Mouse (Mus musculus) naive thymus-derived CD4-positive, alpha-beta T cell, adult 2 months (primary cell): ENCODE results near the gene Cpxm1.

Experiments
- DNase-seq: peaks from one replicate; pipeline ENCODE4 v3.0.0-alpha.2; 2011; ENCODE audit warnings: low read depth

Gene Cpxm1

GRCm38 (mm10) chr2:130397186-130397985 lies at the start of gene Cpxm1:
Gene Cpxm1, minus strand, starts transcription at chr2:130397574.
- DNase-seq = no peak

DNA sequence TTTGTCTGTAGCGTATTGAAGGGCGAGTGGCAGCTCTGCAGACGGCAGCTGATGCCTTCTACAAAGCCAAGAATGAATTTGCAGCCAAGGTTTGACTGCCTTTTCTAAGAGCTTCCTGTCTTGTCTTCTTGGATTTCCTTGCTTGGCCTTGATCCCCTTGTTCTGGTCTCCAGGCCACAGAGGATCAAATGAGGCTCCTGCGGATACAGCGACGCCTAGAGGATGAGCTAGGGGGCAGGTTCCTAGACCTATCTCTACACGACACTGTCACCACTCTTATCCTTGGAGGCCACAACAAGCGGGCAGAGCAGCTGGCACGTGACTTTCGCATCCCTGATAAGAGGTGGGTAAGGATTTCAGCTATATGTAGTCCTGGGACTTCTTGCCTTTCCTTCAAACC lies 44.8 kb upstream of the Cpxm1 start:
- no peak for DNase-seq

DNA sequence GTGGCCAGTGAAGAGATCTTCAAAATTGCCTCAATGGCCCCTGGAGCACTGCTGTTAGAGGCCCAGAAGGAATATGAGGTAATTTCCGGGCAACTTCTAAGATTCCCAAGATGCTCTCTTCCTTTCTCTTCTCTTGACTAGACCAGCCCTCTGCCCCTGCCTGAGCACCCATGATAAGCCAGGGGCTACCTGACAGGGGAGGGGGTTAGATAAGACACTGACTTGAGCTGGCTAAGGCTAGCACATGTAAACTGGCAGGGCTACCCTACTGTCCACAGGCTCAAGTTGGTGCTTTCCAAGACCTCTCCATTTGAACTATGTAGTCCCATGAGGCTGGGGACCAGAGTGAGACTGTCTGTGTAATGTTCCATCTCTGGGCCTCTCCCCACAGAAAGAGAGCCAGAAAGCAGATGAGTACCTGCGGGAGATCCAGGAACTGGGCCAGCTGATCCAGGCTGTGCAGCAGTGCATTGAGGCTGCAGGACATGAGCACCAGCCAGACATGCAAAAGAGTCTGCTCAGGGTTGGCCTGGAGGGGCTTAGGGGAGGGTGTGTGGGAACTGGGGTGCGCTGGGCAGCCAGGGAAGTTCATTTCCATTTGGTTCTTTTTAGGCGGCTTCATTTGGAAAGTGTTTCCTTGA lies 42.6 kb upstream of the Cpxm1 start:
- DNase-seq = no peak

GRCm38 (mm10) chr2:130438861-130439260 lies 41.5 kb upstream of the Cpxm1 start:
- no peak for DNase-seq

DNA sequence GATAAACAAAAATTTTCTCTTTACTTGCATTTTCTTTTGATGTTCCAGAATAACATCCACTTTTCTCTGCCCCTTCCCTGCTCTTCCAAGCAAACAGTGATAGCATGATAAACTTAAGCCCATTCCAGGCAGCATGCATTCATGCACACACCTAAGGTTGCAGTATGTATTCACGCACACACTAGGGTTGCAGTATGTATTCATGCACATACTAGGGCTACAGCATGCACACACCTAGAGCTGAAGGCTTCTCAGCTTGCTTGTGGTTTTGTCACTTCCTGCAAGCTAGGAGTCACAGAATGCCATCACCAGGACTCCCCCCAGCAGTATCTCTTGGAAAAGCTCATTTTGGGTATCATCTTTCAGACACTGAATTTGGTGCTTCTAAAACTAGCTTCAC lies 39.4 kb upstream of the Cpxm1 start:
- DNase-seq = no peak

GRCm38 (mm10) chr2:130433152-130433551 lies 35.8 kb upstream of the Cpxm1 start:
- peak; percentile 75 for DNase-seq

- no peak for DNase-seq
Observed at GRCm38 (mm10) chr2:130432157-130432556, 34.8 kb upstream of the Cpxm1 start.

DNA sequence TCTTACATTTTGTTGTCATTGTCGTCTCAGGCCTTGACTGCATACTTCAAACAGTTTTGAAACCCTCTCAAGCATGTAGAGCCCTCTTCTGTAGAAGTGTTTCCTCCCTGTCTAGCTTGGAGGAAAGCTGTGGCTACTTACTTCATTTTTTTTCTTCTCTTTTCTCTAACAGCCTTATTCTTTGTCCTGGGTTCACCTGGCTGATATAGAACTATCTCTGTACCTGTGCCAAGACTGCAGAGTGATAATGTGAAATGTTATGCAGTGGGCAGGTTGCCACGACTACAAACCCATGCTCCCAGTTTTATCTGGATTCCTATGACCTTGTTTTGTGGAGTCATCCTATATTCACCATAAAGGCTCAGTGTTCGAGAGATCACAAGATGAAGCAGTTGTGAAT lies 33.1 kb upstream of the Cpxm1 start:
- DNase-seq = no peak

DNA sequence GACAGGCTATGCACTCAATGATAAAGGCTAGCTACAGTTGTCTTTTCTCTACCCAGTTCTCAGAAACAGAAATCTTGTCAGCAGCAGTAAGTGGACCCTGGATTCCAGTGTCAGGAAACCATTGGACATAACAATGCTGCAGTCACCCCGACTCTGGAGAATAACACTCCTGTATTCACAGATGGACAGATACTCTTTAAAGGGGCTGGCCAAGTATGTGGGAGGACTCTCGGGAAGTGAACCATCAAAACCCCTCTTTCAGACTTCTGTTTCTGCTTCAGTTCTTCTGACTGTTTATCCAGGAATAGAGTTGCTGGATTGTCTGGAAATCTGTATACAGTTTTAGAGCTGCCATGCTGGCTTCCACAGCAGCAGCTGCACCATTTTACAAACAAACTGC lies 32.5 kb upstream of the Cpxm1 start:
- DNase-seq = no peak

GRCm38 (mm10) chr2:130425112-130425511 lies 27.7 kb upstream of the Cpxm1 start:
- no peak for DNase-seq

DNA sequence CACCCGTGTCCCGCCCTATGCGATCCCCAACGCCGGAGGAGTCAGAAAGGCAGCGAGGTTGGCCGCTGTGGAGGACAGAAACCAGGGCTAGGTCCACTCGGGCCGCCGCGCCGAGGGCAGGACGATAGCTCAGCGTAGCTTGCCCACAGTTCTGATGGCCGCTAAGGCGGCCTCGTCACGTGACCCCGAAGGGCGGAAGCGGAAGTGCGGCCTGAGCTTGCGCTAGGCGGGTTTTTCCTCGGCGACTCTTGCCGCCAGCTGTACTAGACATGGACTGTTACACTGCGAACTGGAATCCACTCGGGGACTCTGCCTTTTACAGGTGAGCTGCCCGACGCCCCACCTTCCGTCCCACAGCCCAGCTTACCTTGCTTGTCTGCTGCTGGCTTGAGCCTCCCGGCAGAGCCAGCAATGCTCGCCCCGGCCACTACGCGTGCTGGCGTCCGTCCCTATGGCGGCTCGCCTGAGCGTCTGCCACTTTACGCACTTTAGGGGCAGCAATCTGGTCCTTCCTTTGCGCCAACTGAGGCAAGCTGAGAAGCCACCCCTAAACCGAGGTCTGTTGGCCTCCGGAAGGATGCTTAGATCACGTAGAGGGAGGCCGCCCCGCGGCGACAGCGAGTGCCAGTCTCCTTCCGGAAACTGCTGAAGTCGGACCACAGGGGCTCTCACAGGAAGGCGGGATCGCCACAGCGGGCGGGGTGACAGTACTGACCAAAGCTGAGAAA lies 26.9 kb upstream of the Cpxm1 start, which contains the start of the genes Vps16 and Pced1a:
Vps16 (plus strand) TSS at position 214 of the 728 bp plus-strand sequence.
Pced1a (minus strand) TSS at position 576 of the 728 bp plus-strand sequence.
- peak; percentile 94 for DNase-seq

DNA sequence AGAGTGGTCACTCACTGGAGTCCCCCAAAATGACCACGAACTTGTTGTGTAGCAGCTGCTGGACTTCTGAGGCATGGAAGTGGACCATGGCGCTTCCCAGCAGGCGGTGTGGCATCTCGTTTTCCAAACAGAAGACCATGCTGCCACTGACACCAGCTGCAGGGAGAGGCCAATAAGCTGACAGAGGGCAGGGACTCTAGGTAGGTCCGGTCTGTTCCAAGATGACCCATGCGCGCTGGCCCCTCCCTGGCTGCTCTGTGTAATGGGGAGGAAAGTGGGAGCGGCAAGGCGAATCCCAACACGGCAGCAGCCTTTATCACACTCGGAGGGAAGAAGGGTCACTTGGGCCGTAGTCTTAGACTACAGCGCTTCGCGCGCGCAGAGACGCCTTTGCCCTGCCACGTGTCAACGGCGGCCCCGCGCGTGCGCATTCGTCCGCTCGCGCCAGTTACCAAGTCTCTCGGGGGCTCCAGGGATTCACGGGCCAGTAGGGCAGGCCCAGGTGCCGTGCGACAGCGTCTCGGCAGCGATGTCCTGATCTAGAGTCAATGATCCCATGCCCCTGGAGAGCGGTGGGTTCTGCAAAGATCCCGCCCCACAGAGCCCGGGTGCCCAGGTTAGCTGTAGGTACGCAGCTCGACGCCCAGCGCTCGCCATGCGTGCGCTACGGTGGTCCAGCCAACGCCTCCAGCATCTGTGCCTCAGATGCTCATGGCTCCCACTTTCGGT lies 26.2 kb upstream of the Cpxm1 start:
- no peak for DNase-seq

- no peak for DNase-seq
Observed at GRCm38 (mm10) chr2:130421781-130422620, 24.6 kb upstream of the Cpxm1 start.

- DNase-seq = no peak
Observed at GRCm38 (mm10) chr2:130414094-130414856, 16.9 kb upstream of the Cpxm1 start.

- DNase-seq = no peak
Observed at GRCm38 (mm10) chr2:130412775-130413174, 15.4 kb upstream of the Cpxm1 start.

DNA sequence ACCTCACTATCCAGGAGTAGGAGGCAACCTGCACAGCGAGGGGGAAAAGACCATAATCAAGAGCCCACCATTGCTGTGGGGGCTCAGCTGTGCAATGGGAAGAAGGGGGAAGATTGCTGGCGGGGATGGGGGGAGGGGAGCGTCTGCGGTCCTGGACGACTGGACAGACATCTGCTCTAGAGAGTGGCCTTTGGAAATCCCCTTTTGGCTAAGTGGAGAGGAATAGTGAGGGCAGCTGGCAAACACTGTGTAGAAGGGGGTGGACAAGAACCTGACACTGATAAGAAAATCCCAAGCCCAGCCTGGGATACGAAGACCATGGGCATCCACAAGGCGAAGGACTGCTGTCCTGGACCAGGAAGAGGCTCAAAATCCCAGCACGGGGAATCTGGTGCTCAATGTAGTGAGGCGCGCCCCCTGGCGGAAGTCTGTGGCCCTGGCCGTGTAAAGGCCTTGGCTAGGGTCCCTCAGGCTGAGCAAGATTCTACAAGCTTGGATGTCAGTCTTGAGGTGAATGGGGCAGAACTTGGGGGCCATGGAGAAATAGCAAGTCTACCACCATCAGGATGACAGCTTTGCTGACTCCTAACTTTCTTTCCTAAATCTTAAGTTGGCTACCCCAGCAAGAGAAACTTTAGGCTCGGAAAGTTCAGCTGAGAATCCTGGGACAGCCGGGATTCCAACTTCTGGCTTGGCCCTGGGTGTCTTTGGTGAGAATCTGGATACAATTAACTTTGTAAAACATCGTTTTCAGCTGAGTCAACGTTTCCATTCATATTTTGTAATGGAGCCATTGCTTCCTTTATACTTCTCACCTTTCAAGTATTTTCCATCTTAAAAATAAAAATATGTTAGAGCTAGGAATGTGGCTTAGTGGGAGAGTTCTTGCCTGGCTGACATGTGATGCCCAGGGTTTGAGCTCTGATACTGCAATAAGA lies 14.5 kb upstream of the Cpxm1 start:
- DNase-seq = peak; percentile 73

- no peak for DNase-seq
Observed at GRCm38 (mm10) chr2:130408194-130408593, 10.8 kb upstream of the Cpxm1 start.

DNA sequence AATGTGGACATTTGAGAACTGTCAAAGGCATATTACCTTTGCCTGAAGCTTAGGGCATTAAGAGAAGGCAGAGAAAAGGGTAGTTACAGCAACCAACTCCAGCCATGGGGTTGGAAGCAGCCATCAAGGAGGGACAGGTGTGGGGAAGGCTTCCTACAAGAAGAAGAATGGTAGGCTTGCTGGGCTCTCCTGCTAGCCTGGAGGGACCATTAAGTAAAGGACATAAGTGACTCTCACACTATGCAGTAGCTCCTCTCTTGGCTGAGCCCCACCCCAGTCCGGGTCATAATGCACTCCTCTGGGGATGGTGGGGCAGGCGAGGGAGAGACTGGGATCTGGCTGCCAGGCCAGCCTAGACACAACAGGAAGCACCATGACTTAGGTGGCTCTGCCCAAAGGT lies 8.8 kb upstream of the Cpxm1 start, which contains the start of gene Tmem239:
Tmem239 (plus strand) TSS at position 301 of the 400 bp plus-strand sequence.
- DNase-seq = no peak

- no peak for DNase-seq
Observed at GRCm38 (mm10) chr2:130404939-130405338, 7.6 kb upstream of the Cpxm1 start, which contains the start of the genes Gm28372 and 1700020A23Rik. Gene Gm28372, plus strand, starts transcription at chr2:130405239. Gene 1700020A23Rik, plus strand, starts transcription at chr2:130405259.
